Mouse (Mus musculus) gastrocnemius, postnatal 10 days (tissue): Measurements from ENCODE around the gene Fcgr3. TPM values are rescaled to one million over a fixed set of nuclear protein-coding genes. Genes with fewer than 3 reads are reported as not detected.
A peak's percentile ranks its signal among the peaks of the same experiment; 100 is the strongest.

Experiments
- DNase-seq: peaks from one replicate; pipeline ENCODE4 v3.0.0; 2021; ENCODE audit warnings: mixed read lengths
- total RNA-seq, 2 experiments: library from RNA; stranded (reverse); gene quantifications; 2 replicates each; pipeline ENCODE4 v1.2.3; 2021

Fcgr3 gene
- total RNA-seq, 2 experiments from 2014 or later = 9.3 to 9.4 TPM

DNA sequence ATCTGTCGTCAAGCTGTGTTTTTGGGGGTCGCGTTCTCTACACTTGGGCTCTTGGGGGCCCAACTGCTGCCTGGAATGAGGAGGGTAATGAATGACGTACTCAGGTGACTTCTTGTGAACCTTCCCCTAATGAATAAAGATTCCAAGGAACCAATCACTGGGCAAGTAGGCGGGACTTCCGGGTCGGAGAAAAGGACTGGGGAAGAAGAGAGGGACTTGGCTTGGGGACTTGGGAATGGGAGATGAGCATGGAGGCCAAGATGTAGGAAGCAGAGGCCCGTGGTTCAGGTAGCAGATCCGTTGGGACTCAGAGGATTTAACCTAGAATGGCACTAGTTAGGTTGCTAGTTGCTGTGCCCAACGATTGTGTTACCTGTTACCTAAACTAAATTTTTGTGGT is 15.5 kb downstream of the Fcgr3 start:
- no peak for DNase-seq

DNA sequence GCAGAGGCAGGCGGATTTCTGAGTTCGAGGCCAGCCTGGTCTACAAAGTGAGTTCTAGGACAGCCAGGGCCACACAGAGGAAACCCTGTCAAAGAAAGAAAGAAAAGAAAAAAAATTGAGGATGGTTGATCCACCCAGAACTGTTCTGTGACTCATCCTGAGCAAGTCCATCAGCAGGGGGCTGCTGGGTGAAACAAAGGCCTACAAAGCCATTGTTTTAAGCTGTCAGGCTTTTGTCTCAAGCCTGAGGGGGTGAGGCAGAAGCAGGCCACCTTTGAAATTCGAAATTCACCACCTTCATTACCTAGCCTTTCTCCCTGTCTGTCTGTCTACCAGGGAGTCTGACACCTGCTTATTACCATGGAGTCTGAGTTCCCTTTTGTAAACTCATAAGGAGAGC is 18.2 kb downstream of the Fcgr3 start:
- no peak for DNase-seq

DNA sequence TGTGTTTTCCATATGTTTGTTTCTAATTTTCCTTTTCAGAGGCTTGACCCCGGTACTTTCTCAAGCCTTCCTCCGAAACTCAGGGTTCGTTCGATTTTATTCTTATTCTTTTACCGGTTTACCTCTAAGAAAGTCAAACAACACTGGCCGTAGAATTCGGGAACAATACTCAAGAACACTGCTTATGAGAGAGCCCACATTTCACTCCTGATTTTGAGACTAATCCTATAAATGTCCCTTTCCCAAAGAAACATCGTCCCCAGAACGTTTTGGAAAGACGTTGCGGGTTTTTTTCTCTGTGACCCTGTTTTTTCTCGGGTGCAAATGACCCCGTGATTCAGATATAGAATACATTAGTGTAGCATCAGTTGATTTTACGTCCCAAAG is 19.7 kb downstream of the Fcgr3 start:
- DNase-seq = no peak

GRCm38 (mm10) chr1:171044365-171045078 is 20.2 kb downstream of the Fcgr3 start:
- DNase-seq = peak; percentile 89

DNA sequence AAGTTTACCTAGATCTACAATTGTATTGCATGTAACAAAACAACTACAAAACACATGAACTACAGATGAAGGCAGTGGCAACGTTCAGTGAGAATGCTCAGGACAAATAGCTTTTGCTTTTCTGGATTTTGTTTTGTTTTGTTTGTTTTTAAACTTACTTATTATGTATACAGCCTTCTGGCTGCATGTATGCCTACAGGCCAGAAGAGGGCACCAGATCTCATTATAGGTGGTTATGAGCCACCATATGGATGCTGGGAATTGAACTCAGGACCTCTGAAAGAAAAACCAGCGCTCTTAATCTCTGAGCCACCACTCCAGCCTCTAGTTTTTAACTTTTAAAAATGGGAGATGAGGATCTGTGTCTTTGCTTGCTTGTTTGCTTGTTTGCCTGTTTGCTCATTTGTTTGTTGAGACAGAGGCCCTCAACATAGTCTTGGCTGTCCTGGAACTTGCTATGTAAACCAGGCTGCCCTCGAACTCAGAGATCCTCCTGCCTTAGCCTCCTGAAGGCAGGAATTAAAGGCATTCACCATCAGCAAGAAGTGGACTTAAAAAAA is 21.1 kb downstream of the Fcgr3 start:
- DNase-seq = no peak

DNA sequence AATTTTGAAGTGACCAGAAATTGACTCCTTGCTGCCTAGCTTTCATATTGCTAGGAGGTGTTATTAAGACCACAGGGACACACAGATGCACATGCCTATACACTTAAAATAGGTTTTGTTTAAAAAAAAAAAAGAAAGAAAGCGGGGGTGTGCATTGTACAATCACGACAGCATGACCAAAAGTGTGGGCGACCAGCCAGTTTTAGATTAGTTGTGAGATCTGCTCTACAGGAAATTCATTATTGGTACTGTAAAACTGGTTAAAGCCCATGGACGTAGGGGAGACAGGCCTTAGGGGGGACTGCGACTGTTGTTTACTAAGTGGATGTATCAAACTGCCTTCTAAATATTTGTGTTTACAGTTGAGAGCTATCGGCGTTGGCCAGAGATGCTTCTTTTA is 24.9 kb downstream of the Fcgr3 start:
- DNase-seq = no peak

- DNase-seq = no peak
Observed at GRCm38 (mm10) chr1:171039135-171039534, 25.6 kb downstream of the Fcgr3 start.

GRCm38 (mm10) chr1:171037861-171038721 is 26.6 kb downstream of the Fcgr3 start:
- peak; percentile 73 for DNase-seq

- peak; percentile 50 for DNase-seq
Observed at GRCm38 (mm10) chr1:171036550-171037324, 28.0 kb downstream of the Fcgr3 start.

DNA sequence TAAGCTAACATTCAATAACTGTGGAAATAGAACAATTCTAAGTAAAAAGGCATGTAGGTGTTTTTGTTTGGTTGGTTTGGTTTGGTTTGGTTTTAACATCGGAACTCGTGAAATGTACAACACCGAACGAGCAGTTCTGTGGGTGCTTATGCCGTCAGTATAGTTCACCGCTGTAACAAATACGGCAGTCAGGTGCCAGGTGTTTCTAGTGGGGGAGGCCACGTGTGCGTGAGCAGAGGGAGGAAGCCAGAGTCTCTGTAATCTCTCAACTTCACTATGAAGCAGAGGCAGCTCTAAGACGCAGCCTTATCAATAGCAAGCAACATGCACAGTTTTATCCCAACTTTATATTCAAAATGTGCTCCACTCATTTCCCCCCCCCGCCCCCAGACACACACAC is 29.1 kb downstream of the Fcgr3 start:
- DNase-seq = no peak

DNA sequence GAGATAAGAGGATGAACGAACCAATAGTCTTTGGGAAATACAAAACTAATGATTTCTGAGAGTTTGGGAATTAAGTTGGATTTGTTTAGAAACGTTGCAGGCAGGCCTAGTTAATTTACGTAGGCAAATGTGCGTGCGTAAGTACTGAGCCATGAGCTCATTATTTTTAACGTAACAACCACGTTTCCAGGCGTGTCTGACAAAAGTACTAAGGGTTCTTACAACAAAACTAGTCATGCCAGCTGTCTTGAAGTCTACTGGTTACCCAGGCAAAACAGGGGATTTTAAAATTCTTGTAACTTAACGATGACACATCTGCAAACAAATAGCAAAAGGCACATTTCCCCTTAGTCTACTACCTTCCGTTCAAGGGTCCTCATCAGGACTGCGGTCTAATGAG is 30.5 kb downstream of the Fcgr3 start:
- DNase-seq = no peak

- DNase-seq = peak; percentile 73
Observed at GRCm38 (mm10) chr1:171033756-171034155, 31.0 kb downstream of the Fcgr3 start.

GRCm38 (mm10) chr1:171033196-171033595 is 31.5 kb downstream of the Fcgr3 start:
- no peak for DNase-seq

GRCm38 (mm10) chr1:171032691-171033090 is 32.0 kb downstream of the Fcgr3 start:
- no peak for DNase-seq

DNA sequence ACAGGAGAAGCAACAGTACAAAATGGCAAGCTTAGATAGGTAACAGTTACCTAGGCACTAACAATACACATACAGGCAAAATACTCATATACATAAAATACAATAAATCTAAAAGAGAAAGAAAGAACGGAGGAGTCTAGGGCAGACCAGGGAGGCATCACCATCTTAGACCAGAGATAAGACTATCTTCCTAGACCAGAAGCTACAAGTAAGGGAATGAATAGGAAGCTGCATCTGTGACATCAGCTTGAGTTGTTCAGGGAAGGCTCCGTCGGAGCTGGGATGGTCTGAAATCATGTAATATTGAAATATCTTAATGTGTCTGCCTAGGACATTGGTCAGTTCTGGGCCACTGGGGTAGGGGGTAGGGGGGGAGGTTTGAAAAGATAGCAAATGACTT is 33.0 kb downstream of the Fcgr3 start:
- DNase-seq = no peak

GRCm38 (mm10) chr1:171019311-171019950 is 45.3 kb downstream of the Fcgr3 start:
- DNase-seq = no peak

GRCm38 (mm10) chr1:171018737-171019136 is 46.0 kb downstream of the Fcgr3 start, which contains the start of gene Fcgr4:
Gene Fcgr4, plus strand, starts transcription at chr1:171018920.
- no peak for DNase-seq

DNA sequence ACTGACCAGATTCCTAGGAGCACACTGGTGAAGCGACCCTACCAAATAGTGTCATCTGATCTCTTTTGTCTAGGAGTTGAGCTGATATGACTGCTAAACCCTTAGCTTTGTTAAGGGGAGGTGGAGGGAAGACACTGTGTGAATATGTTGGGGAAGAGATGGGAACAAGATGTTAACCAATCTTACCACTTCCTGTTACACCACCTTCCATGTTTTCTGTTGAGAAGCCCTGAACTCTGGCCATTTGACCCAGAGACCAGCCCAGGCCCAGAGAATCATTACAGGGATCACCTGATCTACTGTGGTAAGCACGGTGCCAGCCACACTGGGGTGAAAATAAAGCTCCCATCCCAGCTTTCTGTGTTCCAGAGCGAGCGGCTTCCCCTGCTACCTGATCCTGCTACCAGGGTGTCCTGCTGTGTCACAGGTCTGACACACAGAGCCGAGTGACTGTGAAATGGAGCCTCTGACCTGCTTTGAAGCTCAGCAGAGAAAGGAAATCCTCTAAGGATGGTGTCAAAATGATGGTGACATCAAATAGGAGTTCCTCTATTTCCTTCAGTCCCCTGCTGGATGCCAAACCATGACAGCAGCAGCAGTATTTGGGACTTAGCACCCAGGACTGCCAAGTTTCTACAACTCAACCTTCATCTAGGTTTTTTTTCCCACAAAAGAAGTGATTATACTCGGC is 47.1 kb downstream of the Fcgr3 start:
- no peak for DNase-seq

DNA sequence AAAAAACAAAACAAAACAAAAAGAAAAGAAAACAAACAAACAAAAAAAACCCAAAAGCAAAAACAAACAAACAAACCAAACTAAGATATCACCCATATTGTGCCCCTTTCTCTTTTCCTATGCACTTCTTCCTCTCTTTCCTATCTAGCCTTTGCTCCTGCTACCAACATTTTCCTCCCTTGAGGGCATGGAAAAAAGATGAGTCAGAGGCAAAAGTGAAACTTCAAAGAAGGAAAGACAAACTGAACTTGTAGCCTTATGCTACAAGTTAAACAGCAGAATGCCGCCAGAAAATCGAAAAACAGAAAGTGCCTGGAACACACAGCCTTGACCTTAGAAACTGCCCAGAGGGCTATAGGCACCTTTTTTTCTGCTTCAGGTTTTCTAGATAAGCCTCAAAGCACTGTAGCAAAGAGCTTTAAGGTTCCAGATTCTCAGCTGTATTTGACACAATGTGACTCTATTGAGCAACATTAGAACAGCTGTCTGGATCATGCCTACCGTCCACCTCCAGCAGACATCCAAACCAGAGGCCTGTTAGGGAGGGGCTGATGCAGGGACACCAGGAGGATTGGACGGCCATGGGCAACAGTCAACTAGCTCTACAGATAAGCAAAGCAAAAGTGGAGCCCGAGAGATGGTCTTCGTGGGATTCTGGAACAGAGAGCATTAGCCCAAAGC is 47.9 kb downstream of the Fcgr3 start:
- no peak for DNase-seq

- no peak for DNase-seq
Observed at GRCm38 (mm10) chr1:171011733-171012132, 53.0 kb downstream of the Fcgr3 start.

- DNase-seq = no peak
Observed at GRCm38 (mm10) chr1:171006905-171007304, 57.8 kb downstream of the Fcgr3 start.
